Mouse (Mus musculus) heart, postnatal 14 days (tissue): Measurements from ENCODE around the gene Usp18. TPM values are rescaled to one million over a fixed set of nuclear protein-coding genes. Genes with fewer than 3 reads are reported as not detected.
A peak's percentile ranks its signal among the peaks of the same experiment; 100 is the strongest.

Source experiments
- DNase-seq, 2 experiments: peaks; one replicate each; pipeline ENCODE4 v3.0.0; 2021 to 2022
- intact Hi-C: fragments of 180-260 bp; cut with DNase I; formaldehyde crosslinking; loops from one replicate; pipeline ENCODE4 v1.15.1; 2025
- total RNA-seq, 2 experiments: library from RNA; stranded (reverse); gene quantifications; 2 replicates each; pipeline ENCODE4 v1.2.3; 2021

Usp18 gene
- total RNA-seq, 2 experiments from 2014 or later, result 0.86 to 1.0 TPM

DNA sequence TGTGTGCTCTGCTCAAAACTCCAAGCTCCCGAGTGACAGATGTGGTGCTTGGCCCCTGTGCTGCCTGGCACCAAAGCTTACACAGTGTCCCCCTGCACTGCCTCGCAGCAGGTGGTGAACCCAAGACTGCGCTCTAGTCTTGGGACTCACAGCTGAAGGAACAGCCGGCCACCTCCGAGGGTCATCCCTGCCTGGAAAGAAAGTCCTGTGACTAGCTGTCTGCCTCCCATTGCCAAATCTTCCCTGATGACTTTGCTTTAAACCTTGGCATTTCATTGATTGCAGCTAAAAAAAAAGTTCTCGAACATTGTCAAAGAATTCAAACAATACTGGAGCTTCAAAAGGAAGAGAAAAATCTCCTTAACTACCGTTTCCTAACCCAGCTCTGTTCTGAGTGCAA, 53.6 kb downstream of the Usp18 start:
- intact Hi-C loops, result no loop called here
- DNase-seq, result no peak

- peak; percentile 36 to 44 for DNase-seq
- intact Hi-C loops, result no loop called here
Measured at GRCm38 (mm10) chr6:121299954-121300353, 54.2 kb downstream of the Usp18 start, which contains the start of gene Slc6a13. Gene Slc6a13 (plus strand): TSS chr6:121300227.

DNA sequence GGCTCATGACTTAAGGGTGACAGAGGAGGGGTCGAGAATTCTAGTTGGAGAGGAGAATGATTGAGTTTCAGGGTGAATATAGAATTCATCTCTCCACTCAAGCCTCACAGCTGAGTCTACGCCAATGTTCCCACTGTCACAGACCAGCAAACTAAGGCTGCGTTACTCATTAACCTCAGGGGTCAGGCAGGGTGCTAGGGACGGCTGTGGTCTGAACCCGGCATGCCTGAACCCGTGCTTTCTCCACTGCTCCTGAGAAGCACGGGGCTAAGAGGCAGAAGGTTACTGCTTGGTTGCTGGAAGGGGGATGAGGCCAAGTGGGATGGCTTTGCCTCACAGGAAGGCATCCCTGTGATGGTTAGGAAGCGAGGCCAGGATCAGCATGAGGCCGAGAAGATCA, 54.8 kb downstream of the Usp18 start:
- no peak for DNase-seq
- intact Hi-C loops, result no loop called here

- no peak for DNase-seq
- intact Hi-C loops, result no loop called here
Measured at GRCm38 (mm10) chr6:121303466-121304220, 57.9 kb downstream of the Usp18 start.

DNA sequence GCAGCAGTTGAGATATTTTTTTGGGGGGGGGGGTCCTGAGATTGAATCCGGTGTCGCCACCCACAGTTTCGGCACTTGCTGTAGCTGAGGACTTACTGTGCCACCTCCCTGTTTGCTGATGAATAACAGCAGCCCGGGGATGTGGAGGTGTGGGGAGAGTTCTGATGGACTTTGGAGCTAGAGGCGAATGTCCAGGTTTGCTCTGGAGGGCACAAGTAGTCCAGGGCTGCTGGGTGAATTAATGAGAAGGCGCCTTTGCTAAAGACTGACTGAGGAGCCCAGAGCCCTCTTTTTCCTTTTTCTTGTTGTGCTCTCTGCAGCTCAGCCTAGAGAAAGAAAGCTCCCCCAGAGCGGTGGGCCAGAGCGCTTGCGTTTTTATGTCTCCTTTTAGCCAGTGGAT, 58.9 kb downstream of the Usp18 start:
- intact Hi-C loops, result no loop called here
- DNase-seq, result no peak

DNA sequence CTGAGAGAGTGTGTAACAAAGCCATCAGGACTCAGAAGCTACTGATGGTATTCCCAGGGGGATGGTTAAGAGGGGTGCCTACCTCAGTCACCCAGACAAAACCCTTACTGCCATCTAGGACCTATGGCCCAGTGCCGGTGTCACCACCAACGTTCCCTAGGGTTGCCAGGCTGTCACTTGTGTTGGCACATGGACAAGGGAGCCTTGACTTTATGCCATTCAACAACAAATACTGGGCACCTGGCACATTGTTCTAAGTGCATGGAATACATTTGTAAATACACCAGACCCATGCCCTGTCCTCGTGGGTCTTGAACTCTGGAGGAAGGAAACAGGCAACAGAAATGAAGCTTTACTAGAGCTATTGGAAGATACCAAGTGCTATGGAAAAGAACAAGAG, 59.9 kb downstream of the Usp18 start:
- intact Hi-C loops, result no loop called here
- no peak for DNase-seq

- intact Hi-C loops, result no loop called here
- DNase-seq, result no peak
Measured at GRCm38 (mm10) chr6:121310984-121311383, 65.3 kb downstream of the Usp18 start.

DNA sequence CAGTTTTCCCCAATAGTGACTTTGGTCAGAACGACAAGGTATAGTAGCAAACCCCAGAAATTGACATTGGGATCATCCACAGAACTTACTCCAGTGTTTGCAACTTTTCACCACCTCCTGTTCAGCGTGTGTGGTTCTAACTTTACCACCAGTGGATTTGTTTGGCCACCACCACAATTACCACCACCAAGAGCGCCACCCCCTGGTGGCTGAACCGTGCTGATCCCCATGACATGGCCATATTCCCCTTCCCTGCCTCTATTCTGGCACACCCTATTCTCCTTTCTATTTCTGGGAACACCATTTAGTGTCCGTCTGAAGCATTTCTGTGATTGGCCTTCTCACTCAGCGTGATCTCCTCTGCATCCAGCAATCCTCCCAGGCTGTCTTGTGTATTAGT, 73.4 kb downstream of the Usp18 start:
- DNase-seq, result no peak
- intact Hi-C loops, result no loop called here

Other genes starting within 250 kb of the Usp18 start
- gene Mical3, start 114.9 kb upstream of the Usp18 start, total RNA-seq, result 100 to 1,000 TPM; 114 to 124 TPM
- 1 to 10 TPM; 8.1 to 8.4 TPM for gene Pex26, start 62.2 kb upstream of the Usp18 start, total RNA-seq
- gene Tuba8, start 35.2 kb upstream of the Usp18 start, total RNA-seq, result 100 to 1,000 TPM in 1 of 2 experiments, 10 to 100 TPM in 1; 78.5 to 115 TPM
- 1 to 10 TPM in 1 of 2 experiments, under 1 TPM in 1; 0.19 to 1.3 TPM for gene Slc6a13, start 54.3 kb downstream of the Usp18 start, total RNA-seq
- not detected for gene Slc6a12, start 97.2 kb downstream of the Usp18 start, total RNA-seq
- gene Iqsec3, start 227.8 kb downstream of the Usp18 start, total RNA-seq, result under 1 TPM; 0.78 to 0.84 TPM